Mouse (Mus musculus) spleen, postnatal 10 days (tissue): ENCODE measurements around the gene Sec14l2.

ENCODE experiments used
- DNase-seq, 2 experiments: peaks; one replicate each; pipeline ENCODE4 v3.0.0; 2021 to 2022; ENCODE audit warnings: low spot score in 2 of 2

The Sec14l2 gene

GRCm38 (mm10) chr11:4099447-4099846 is 23.8 kb downstream of the Sec14l2 start:
- DNase-seq, result no peak

- no peak for DNase-seq
These were observed 24.4 kb downstream of the Sec14l2 start for GRCm38 (mm10) chr11:4098816-4099215.

GRCm38 (mm10) chr11:4098120-4098519 is 25.1 kb downstream of the Sec14l2 start:
- DNase-seq, result no peak

GRCm38 (mm10) chr11:4097091-4097621 is 26.1 kb downstream of the Sec14l2 start:
- peak in 1 of 2 experiments; percentile 43 for DNase-seq

GRCm38 (mm10) chr11:4096054-4096984 is 26.9 kb downstream of the Sec14l2 start:
- peak; percentile 92 to 98 for DNase-seq

- peak; percentile 66 to 73 for DNase-seq
These were observed 27.8 kb downstream of the Sec14l2 start, which contains the start of gene Mtfp1 for GRCm38 (mm10) chr11:4095171-4096053. Gene Mtfp1, minus strand, starts transcription at chr11:4095445.

- peak; percentile 80 to 90 for DNase-seq
These were observed 28.6 kb downstream of the Sec14l2 start for GRCm38 (mm10) chr11:4094378-4095170.

GRCm38 (mm10) chr11:4093459-4094377 is 29.5 kb downstream of the Sec14l2 start:
- no peak for DNase-seq

- no peak for DNase-seq
These were observed 35.9 kb downstream of the Sec14l2 start for GRCm38 (mm10) chr11:4087267-4087666.

GRCm38 (mm10) chr11:4086246-4086645 is 37.0 kb downstream of the Sec14l2 start:
- DNase-seq, result no peak

- peak; percentile 22 to 50 for DNase-seq
These were observed 39.7 kb downstream of the Sec14l2 start for GRCm38 (mm10) chr11:4083316-4084078.

- DNase-seq, result peak; percentile 53 to 75
These were observed 43.0 kb downstream of the Sec14l2 start for GRCm38 (mm10) chr11:4080219-4080618.

GRCm38 (mm10) chr11:4078267-4078933 is 44.8 kb downstream of the Sec14l2 start:
- no peak for DNase-seq

GRCm38 (mm10) chr11:4076633-4077032 is 46.6 kb downstream of the Sec14l2 start:
- DNase-seq, result peak in 1 of 2 experiments; percentile 75

GRCm38 (mm10) chr11:4069664-4070063 is 53.6 kb downstream of the Sec14l2 start:
- DNase-seq, result no peak

GRCm38 (mm10) chr11:4064627-4065122 is 58.5 kb downstream of the Sec14l2 start, which contains the start of gene Sec14l3:
Gene Sec14l3, plus strand, starts transcription at chr11:4064841.
- no peak for DNase-seq

GRCm38 (mm10) chr11:4062981-4063380 is 60.2 kb downstream of the Sec14l2 start:
- DNase-seq, result no peak

- no peak for DNase-seq
These were observed 60.7 kb downstream of the Sec14l2 start for GRCm38 (mm10) chr11:4062523-4062922.
